Mouse (Mus musculus): ENCODE data around the gene Tnik.

Tnik gene

DNA sequence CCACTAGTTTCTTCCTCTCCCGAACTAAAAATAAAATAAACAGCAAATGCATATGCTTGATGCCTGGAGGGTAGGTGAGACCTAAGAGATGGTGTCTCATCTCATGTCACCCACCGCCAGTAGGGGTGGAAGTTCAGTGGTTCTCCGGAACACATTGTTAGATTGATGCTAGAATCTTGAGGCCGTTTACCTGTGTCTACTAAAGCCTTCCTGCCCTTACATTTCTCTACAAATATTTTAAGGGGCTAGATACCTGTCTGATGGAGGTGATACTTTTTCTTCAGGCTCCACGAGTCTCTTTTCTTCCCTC, 1.8 kb downstream of the Tnik start:
- DNase-seq (ENCODE audit: low read depth, low spot score): no peak

DNA sequence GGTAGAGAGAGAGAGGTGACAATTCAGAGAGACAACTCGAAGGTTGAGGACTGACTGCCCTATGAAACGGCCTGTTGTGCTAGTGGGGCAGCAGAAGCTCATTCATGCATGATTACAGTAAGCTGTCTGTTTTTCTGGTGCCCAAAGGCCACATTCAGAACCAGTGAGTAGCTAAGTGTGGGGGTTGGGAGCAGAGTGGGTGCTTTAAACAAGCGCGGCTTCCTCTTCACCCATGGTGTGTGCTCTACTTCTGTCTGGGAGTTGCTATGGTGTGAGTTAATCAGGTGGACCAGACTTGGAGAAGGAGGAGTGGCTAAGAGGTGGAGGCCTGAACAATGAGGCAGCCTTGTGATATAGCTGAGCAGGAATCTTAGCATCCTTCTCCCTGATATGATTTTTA, 2.2 kb downstream of the Tnik start:
- DNase-seq (ENCODE audit: low read depth, low spot score): no peak

DNA sequence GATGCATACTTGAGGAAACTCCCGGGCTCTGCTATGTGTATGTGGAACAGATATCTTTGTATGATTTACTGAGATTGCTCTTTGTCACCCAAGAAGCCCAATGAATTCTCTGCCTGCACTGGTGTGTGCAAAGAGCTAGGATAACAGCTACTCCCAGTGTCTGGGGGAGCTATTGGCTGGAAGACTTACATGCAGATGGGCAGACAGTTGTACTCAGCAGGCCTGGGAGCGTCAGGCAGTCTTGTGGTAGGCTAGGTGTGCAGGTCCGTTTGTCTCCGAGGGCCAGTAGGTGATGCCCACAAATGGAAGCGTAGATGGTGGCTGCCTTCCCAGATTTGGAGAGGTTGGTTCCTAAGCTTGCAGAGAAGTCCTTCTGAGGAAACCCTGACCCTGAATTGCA, 2.6 kb downstream of the Tnik start:
- no peak for DNase-seq (ENCODE audit: low read depth, low spot score)

DNA sequence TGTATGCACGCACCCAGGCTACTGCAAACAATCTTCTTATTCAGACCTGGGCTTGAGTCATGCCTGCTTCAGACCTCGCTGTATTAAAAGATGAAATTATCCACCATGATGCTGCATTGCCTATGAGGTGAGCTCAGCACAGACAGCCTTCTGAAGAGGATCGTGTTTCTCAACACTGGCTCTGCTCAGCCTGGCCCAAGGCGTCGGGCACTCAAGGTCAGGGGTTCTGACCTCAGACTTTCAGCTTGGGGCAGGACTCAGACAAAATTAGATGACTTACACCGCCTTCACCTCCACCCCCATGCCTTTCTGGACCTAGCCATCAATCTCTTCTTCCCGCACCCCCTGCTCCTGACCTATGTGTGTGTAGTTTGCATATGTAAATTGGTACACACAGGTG, 4.2 kb downstream of the Tnik start:
- DNase-seq (ENCODE audit: low read depth, low spot score): no peak

DNA sequence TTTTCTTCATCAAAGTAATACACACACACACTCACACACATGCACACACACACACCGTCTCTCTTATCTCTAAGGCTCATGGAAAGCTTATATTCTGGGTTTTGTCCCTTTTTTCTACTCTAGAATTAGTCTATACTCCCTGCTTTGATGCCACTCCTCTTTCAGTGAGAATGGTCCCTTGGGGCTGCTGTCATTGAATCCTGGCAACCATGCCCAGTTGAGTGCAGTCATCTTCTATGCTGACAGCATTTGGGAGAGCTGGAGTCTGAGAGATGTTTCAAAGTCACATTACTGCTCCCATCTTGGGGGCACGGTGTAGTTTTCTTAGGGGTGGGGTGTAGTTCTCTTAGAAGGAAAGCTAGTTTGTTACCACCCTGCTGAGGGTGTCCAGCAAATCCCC, 6.7 kb downstream of the Tnik start:
- DNase-seq (ENCODE audit: low read depth, low spot score): no peak

DNA sequence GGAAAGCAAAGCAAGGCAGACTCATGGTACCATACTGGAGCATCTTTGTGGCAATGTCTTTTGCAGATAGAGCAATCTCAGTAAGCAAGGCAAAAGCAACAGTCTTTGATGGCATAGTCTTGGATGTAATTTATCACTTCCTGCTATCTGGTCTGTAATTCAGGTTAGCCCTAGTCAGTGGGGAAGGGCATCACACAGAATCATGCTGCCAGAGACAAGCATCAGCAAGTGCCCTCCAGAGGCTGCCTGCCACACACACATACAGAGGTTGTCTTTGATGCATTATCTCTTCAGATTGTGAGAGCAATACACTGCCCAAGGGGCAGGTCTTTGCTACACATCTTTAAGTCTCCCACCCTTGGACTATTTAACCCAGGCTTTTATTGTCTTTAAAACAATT, 8.9 kb downstream of the Tnik start:
- no peak for DNase-seq (ENCODE audit: low read depth, low spot score)

DNA sequence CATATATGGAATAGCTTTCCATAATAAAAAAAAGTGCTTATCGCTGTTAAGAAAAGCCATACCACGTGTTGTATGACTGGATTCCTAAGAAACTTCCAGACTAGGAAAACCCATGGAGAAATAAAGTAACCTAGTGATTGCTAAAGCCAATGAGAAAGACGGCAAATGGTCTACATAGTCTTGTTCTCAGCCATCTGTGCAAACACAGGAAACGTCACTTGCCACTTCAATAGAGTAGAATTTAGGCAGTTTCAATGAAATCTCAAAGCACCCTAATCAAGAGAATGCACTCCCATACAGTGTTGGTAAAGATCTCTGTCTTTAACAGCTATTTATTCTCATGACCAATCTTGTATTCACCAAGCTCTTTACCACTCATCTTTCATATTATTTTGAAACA, 11.7 kb downstream of the Tnik start:
- no peak for DNase-seq (ENCODE audit: low read depth, low spot score)

DNA sequence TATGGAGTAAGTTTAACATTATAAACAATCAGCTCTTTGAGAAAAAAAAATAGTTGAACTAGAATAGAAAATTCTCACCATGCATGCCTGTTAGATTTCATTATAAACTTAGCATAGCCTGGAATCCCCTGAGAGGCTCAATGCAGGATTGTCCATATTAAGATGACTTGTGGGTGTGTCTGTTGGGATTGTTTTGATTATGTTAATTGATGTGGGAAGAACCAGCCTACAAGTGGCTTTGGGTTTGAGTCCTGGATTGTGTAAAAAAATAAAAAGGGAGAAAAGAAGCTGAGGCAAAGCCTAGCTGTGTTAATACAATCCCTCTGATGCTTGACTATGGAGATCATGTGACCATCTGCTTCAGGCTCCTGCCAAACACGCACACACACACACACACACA, 26.7 kb downstream of the Tnik start:
- no peak for DNase-seq (ENCODE audit: low read depth, low spot score)

DNA sequence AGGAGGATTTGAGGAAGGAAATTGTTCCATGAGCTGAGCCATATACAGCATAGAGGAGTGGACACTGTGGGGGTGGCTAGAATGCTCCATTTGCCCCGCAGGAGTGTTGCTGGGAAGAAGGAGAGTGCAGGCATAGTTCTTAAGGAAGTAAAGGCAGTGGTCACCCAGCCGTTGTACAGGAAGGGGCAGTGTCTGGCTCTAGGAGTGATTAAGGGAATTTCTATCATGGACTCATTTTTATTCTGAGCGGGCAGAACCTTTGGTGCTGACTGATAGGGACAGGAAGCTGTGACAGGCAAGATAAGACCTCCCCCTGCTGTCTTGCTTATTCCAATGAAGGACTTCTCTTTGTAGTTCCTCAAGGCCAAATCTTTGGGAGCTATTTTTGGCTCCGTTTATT, 38.4 kb downstream of the Tnik start:
- DNase-seq (ENCODE audit: low read depth, low spot score): no peak

DNA sequence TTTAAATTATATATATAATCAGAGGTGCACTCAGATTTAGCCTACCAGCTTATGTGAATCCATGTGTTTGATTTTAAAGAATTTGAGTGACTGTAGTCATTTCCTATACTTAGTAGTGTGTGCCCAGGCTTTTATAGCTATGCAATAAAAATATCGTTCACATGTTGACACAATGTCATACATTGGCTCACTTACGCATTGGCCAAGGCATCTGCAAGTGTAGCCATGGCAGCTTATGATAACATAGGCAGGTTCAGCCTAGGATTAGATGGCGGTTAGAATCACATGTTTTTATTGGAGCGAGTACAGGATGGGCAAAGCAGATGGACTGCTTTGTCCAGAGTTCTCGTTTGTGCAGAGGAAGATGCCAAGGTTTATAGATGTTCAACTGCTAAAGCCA, 40.9 kb downstream of the Tnik start:
- no peak for DNase-seq (ENCODE audit: low read depth, low spot score)

DNA sequence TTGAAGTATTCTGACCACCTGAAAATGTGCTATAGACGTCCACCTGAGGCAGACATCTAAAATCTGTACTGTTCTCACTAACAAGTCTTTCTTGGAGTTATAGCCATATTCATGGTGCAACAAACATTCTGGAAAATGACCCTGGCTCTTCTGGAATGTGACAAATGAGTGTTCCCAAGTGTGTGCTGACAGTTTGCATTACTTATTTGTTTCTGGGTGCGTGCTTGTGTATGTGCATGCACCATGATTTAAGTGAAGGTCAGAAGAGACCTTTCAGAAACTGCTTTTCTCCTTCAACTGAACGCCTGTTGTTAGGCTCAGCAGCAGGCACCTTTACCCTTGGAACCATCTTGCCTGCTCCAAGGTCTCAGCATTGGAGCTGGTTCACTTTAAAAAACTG, 43.8 kb downstream of the Tnik start:
- no peak for DNase-seq (ENCODE audit: low read depth, low spot score)

DNA sequence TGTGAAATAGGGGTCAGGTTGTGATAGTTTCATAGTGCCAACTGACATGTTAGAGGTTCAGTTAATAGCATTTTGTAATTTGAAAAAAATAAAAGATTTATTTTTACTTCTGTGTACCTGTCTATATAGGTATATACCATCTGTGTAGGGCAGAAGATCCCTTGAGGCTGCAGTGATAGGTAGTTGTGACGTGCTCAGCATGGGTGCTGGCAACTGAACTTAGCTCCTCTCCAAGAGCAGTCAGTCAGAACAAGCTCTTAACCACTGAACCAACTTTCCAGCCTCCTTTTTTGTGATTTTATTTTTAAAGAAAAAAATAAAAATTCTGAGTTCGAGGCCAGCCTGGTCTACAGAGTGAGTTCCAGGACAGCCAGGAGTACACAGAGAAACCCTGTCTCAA, 51.4 kb downstream of the Tnik start:
- DNase-seq (ENCODE audit: low read depth, low spot score): no peak

DNA sequence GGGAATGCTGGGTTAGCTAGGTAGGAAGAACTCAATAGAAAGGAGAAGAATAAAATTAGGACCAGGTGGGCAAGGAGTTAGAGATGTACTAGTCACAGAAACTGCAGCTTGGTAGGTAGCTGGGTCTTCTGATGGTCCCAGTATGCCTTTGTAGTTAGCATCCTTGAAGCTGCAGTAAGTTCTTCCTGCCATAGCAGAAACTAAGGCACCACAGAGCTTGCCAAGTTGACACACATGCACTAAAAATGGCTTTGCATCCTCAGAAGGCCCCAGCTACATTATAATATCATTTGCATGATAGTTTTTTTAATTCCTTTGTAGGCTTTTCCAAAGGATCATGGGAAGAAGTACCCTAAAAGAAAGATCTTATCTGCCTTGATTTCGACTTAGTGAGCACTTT, 54.3 kb downstream of the Tnik start:
- no peak for DNase-seq (ENCODE audit: low read depth, low spot score)

DNA sequence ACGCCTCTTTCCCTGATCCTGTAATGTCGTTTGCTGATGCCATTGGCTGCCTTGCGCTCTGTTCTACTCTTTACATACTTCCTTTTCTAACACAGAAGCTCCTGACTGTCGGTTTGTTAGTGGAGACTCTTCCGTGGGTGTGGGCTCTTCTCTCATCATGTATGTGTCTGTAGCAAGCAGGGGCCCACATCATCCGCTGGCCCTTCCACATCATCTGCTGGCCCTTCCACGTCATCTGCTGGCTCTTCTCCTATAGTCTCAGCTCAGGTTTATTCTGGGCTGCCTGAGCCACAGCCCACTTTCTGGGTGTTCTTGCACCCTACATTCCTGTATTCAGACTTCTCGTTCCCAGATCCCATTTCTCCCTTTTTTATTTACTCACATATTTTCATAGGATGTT, 58.6 kb downstream of the Tnik start:
- no peak for DNase-seq (ENCODE audit: low read depth, low spot score)

DNA sequence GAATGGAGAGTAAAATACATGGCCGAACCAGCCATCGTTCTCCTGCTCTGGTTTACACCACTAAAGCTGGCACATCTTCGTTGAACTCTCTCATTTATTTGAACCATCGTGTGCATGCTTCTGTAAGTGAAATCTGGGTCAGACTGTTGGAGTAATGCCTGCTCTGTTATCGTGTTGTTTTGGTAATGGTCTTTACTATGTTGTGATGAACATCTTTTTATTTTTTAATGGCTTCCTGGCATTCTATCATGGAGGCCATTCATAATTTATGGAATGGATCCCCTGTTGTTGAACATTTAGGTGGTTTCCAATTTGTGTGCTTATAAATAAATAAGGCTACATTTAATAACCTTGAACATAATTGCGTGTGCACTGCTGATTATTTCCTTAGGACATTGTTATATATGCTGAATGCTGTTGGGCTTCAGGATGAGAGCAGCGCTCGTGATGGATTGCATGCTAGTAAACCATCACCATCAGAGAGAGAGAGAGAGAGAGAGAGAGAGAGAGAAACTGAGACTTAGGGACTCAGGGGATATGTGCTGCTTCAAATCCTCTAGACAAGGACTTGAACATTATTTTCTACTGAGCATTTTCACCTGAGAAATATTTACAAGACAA, 62.7 kb downstream of the Tnik start:
- DNase-seq (ENCODE audit: low read depth, low spot score): no peak

DNA sequence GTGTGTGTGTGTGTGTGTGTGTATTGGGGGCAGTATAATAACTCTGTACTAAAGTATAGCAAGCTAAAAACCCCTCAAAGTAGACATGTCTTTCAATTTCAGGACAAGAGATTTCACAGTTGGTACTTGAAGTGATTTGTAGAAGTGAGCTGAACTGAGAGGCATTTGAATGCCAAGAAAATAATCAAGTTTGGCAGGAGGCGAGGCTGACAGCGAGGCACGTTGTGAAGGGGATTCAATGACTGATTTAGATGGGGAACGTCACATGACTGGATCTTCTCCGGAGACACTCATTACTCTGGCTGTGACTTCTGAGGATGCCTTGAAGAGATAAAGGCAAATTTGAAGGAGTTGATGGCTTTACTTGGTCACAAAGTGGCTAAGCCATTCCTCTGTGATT, 69.3 kb downstream of the Tnik start:
- DNase-seq (ENCODE audit: low read depth, low spot score): no peak

DNA sequence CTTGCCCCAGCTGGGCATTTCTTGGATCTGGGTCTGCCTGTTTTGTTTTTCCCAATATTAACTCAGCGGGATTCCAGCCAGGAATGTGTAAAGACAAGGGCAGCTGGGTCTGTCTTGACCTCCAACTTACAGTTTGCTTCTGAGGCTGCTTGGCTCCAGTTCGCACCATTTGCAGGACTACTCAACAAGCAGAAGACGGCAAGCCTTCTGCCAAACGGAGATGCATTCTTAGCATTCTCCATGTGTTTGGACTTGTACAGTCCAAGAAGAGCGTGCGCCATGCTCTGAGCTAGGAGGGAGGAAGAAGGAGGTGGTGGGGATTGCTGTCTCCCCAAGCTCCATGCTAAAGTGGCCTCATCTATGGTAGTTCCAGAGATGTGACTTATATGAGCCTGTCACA, 70.9 kb downstream of the Tnik start:
- no peak for DNase-seq (ENCODE audit: low read depth, low spot score)

DNA sequence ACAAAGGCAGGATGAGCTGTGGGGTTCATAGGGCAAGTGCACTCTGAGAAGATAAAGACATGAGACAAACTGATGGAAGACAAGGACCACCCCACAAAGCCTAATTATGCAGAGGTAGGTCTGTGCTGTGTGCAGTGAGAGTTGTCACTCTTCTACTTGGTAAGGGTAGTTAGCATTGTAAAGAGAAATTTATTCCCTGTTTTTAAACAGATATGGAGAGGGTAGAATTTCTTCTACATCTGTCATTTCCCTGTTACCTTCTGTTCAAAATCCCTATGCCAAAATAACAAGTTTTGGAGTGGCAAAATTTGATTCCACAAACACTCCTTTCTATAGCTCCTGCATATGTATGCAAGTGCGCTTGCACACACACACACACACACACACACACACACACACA, 71.5 kb downstream of the Tnik start:
- no peak for DNase-seq (ENCODE audit: low read depth, low spot score)

DNA sequence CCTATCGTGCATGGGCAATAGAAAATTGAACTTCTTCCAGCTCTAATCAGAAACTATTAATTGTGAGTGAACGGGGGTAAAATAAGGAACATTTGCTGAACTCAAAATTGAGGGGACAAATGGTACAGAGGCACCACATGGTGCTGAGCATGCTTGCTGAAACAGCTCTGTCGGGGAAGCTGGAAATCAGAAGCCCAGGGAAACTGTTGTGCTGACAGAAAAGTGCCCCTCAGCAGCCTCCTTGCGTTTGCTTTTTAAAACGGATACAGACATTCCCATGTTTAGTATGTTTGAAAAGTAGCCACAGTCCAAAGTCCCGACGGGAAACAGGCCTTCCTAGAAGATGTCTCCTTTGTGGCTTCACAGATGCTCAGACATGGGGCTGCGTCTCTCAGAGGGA, 77.1 kb downstream of the Tnik start:
- DNase-seq (ENCODE audit: low read depth, low spot score): no peak

DNA sequence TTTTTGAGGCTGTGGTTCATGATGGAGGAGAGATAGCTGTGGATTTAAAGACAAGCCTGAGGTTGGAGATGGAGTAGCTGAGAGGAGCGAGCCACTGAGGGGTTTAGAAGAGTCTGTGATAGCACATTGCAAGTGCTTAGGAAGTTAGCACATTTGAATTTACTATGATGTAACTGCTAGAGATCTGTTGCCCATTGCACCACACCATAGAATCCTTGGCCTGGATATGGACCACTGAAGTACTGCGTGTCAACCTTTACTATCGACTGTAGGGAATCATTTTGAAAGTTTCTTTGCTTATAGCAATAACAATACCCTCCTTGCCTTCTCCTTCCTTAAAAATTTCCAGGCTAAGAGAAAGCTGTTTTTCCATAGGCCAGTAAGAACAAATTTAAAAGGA, 80.2 kb downstream of the Tnik start:
- no peak for DNase-seq (ENCODE audit: low read depth, low spot score)

DNA sequence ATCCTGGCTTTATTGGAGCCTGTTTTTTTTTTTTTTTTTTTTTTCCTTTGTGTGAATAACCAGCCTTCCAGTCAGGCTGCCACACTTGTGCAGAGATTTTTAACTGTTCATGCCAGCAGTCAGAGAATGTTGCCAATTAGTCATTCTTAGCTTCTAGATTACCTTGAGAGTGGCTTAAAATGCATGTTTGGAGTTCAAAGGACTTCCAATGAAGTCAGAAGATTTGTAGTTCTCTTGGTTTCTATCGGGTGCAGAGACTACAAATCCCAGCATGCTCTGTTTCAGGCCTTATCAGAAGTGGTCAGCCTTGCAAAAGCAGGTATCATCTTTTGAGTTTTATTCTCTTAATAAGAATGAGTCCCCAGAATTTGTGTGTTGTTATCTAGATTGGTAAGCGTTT, 80.6 kb downstream of the Tnik start:
- DNase-seq (ENCODE audit: low read depth, low spot score): no peak

DNA sequence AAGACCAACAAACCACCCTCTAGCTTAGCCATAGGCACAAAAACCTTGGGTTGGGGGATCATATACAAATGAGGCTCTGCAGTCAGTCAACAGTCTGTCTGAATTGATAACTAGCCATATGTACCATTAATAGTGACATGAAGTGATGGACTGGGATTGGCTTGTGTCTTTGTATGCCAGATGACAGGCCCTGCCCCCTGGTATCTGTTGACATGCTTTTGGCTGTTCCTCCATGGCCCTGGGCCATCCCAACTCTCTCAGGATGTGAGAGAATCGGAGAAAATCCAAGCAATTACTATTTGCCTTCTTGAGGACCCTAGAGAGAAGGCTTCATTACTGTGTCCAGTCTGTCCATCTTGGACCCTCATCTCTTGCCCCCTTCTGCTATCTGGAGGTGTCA, 82.4 kb downstream of the Tnik start:
- no peak for DNase-seq (ENCODE audit: low read depth, low spot score)

DNA sequence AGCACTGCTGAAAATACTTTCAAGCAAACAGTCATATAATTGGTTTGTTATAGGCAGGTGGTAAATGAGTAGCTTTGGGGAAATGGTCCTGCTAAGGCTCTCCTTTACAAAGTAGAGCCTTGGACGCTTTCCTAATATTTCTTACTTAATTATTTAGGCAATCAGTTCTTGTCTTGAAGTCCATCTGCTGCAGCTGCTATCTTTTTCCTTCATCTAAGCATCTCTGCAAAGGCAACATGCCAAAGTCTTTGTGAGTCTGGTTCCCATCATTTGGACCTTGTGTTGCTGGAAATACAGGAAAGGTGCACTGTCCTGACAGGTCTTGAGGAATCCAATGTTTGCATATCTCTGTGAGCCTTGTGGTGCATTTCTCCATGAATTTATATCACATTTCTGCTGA, 82.9 kb downstream of the Tnik start:
- DNase-seq (ENCODE audit: low read depth, low spot score): no peak

DNA sequence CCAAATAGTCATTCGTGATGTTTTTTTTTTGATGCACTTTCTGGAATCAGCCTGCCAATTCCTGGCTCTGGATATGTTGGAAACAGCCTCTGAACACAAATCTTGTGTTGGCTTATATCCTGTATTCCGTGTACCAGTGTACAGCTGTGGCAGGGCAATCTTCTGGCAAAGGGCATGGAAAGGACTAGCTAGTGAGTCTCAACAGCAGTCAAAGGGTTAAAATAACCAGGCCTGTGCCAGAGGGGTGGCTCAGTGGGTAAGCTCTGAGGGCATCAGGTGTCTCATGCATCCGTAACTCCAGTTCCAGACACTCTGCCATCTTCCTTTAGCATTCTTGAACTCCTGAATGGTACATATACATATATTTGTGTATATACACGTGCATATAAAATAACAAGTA, 83.5 kb downstream of the Tnik start:
- DNase-seq (ENCODE audit: low read depth, low spot score): no peak

DNA sequence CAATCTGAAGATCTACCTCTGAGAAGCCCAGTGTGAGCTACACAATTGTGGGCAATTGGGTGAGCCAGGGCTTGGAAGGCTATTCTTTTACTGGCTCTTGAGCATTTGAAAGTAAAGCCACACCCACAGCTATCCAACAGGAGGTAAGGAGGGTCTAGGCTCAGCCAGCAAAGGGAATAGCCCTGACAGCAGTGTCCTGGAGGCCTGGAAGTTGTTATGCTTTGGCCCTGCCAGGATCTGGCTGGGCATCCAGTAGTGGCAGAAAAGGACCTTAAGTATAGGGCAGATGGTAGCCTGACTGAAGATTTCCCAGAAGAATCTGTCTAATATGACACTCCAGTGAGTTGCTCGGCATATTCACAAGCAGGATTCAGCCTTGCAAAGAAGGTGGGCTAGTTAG, 85.7 kb downstream of the Tnik start:
- no peak for DNase-seq (ENCODE audit: low read depth, low spot score)

Data from A20 (cell line).